Mouse (Mus musculus) layer of hippocampus, adult 9-10 months (tissue): ENCODE measurements around the gene Kpna6.
A peak's percentile ranks its signal among the peaks of the same experiment; 100 is the strongest.
"Not testable (repeated sequence)": the region's sequence is repeated elsewhere in the genome, so short reads cannot be mapped to it uniquely, and the experiment has no call there.

Source experiments
- DNase-seq: peaks from one replicate; pipeline ENCODE4 v3.0.0; 2022; ENCODE audit warnings: low spot score

The Kpna6 gene

GRCm38 (mm10) chr4:129672083-129672877 lies at the start of gene Kpna6:
Kpna6 (minus strand) TSS chr4:129672767.
- DNase-seq = peak; percentile 72

- DNase-seq = no peak
Observed at GRCm38 (mm10) chr4:129716310-129716709, 43.7 kb upstream of the Kpna6 start.

- DNase-seq = peak; percentile 26
Observed at GRCm38 (mm10) chr4:129709486-129710129, 37.0 kb upstream of the Kpna6 start.

GRCm38 (mm10) chr4:129706750-129707149 lies 34.2 kb upstream of the Kpna6 start:
- peak; percentile 29 for DNase-seq

GRCm38 (mm10) chr4:129702454-129702853 lies 29.9 kb upstream of the Kpna6 start:
- peak; percentile 46 for DNase-seq

- DNase-seq = peak; percentile 98
Observed at GRCm38 (mm10) chr4:129701503-129702377, 29.2 kb upstream of the Kpna6 start.

GRCm38 (mm10) chr4:129700661-129701060 lies 28.1 kb upstream of the Kpna6 start:
- not testable (repeated sequence) for DNase-seq

GRCm38 (mm10) chr4:129700216-129700615 lies 27.6 kb upstream of the Kpna6 start:
- no peak for DNase-seq

GRCm38 (mm10) chr4:129697191-129697590 lies 24.6 kb upstream of the Kpna6 start:
- DNase-seq = no peak

GRCm38 (mm10) chr4:129696158-129696985 lies 23.8 kb upstream of the Kpna6 start, which contains the start of gene Tmem39b:
Tmem39b (minus strand) TSS chr4:129696838.
- DNase-seq = peak; percentile 74

- no peak for DNase-seq
Observed at GRCm38 (mm10) chr4:129695815-129696157, 23.2 kb upstream of the Kpna6 start.

GRCm38 (mm10) chr4:129684531-129684930 lies 12.0 kb upstream of the Kpna6 start:
- DNase-seq = no peak

GRCm38 (mm10) chr4:129683901-129684493 lies 11.4 kb upstream of the Kpna6 start:
- no peak for DNase-seq

- no peak for DNase-seq
Observed at GRCm38 (mm10) chr4:129681837-129682236, 9.3 kb upstream of the Kpna6 start.

- DNase-seq = no peak
Observed at GRCm38 (mm10) chr4:129672878-129673449, 397 bp upstream of the Kpna6 start.

- DNase-seq = peak; percentile 29
Observed at GRCm38 (mm10) chr4:129671491-129672082, 980 bp downstream of the Kpna6 start.

GRCm38 (mm10) chr4:129662255-129662813 lies 10.2 kb downstream of the Kpna6 start:
- no peak for DNase-seq

GRCm38 (mm10) chr4:129661584-129661983 lies 11.0 kb downstream of the Kpna6 start:
- DNase-seq = no peak

- no peak for DNase-seq
Observed at GRCm38 (mm10) chr4:129654770-129655169, 17.8 kb downstream of the Kpna6 start.

GRCm38 (mm10) chr4:129650359-129650758 lies 22.2 kb downstream of the Kpna6 start:
- DNase-seq = no peak
